8 mouse cellular contexts compared by ENCODE assay signal in genomic region chr5:123572357-123573186, GRCm38 (mm10). TPM values are rescaled to one million over a fixed set of nuclear protein-coding genes. Genes with fewer than 3 reads are reported as not detected.
DNase-seq lines count a peak whose midpoint lies in the region; ATAC-seq lines count a peak whose summit lies in the region.

Vps33a (minus strand) TSS chr5:123573038.

- peak; percentile 97 for ATAC-seq in megakaryocyte progenitor cell, adult 5-6 weeks (replicated peaks; ENCODE audit: poor library complexity)

- DNase-seq in adipocyte (ENCODE audit: low spot score), result peak; percentile 99
- peak; percentile 100 for DNase-seq in embryo, embryonic 10 days (ENCODE audit: low spot score)
- DNase-seq in gastrocnemius, postnatal 10 days, result peak; percentile 99
- peak; percentile 99 for DNase-seq in induced T-regulatory cell, adult 2 months (ENCODE audit: low read depth)
- DNase-seq in left cerebral cortex, adult 9 months (ENCODE audit: low spot score in 2 of 2), result peak; percentile 90 to 98
- peak; percentile 99 for DNase-seq in right cerebral cortex, postnatal 14 days
- peak; percentile 91 to 98 for DNase-seq in urinary bladder, postnatal 36 days (ENCODE audit: low spot score in 2 of 2)

RNA-seq across cellular contexts. Expression of gene Vps33a, which starts in this region (rescaled TPM):
- total RNA-seq in gastrocnemius, postnatal 10 days (2021), result 10 to 100 TPM; 23.3 to 26.6 TPM
- 16.4 and 17.7 TPM in 2 replicates for total RNA-seq in megakaryocyte progenitor cell, adult 5-6 weeks (2015)
- 24.4 and 25.7 TPM in 2 replicates for total RNA-seq in megakaryocyte progenitor cell, adult 5-6 weeks (2017)

Comparison
In these comparisons a context has a peak if more than half of its experiments do, and no peak if none do; other contexts are left out.
1. Peak in every context shown above with its lines: DNase-seq and ATAC-seq.